Mouse (Mus musculus) adrenal gland, adult 18-20 months (tissue): ENCODE data around the gene Ralgapb. TPM values are rescaled to one million over a fixed set of nuclear protein-coding genes. Genes with fewer than 3 reads are reported as not detected.
"Not testable (repeated sequence)": the region's sequence is repeated elsewhere in the genome, so short reads cannot be mapped to it uniquely, and the experiment has no call there.

ENCODE experiments used
- DNase-seq, 2 experiments: peaks; one replicate each; pipeline ENCODE4 v3.0.0; 2021 to 2022; ENCODE audit warnings: low spot score in 2 of 2
- total RNA-seq, 2 experiments: library from RNA; stranded (reverse); gene quantifications; 1 replicate in 1 of 2; 2 replicates in 1 of 2; pipeline ENCODE4 v1.2.3; 2021

Ralgapb gene
- total RNA-seq, 2 experiments from 2014 or later, result 55.3 to 71.6 TPM

DNA sequence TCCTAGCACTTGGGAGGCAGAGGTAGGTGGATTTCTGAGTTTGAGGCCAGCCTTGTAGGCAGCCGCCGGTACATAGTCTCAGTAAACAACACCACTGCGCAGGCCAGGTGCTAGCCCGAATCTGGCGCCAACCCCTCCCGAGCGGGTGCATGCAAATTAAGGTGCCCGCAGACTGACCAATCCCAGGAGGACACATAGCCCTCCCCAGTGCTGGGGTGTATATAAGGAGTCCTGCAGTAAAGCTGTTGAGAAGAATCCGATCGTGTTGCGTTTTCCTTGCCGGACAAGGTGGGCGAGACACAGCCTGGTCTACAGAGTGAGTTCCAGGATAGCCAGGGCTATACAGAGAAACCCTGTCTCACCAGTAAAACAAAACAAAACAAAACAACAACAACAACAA lies 12.5 kb upstream of the Ralgapb start:
- not testable (repeated sequence) for DNase-seq

DNA sequence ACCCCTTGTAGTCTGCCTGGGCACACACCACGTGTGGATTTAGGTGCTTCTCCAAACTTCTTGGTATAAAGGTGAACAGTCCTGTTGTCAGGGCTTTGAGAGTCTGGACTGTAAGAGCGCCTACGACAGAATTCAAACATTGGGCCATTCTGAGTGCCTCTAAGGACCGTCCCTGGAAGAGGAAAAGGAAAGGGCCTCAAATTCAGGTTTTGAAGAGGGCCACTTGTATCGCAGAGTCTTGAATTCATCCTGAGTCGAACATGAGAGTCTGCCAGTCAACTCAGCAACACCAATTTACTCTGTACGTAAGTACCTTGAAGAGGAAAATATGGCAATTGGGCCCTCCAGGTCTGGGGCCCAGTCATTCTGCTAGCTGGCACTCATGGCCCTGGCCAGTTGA lies 6.7 kb upstream of the Ralgapb start:
- DNase-seq, result no peak

DNA sequence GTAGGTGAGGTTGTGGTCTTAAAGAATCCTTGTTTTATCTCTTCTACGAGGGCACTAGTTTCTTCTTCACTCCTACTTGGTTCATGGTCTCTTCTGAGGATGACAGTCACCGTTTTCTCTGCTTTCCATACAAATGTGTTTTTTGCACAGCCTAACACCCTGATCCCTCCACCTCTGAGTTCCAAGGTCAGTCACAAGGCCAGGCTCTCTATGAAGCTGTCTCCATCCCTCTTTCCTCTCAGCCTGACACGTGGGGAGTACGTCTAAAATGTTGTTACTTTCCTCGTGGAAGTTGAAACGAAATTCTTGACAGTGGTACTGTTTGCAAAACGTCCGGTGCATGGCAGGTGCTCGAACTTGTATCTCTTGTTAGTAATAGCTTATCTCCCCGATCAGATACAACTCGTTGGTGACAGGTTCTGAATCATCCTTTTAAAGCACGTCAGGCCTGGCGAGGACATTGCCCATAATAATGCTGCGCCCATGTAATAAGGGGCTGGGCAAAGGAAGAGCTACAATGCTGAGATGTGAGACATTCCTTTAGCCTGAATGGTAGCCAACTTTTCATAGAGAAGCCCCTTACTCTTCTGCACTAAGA lies 552 bp upstream of the Ralgapb start:
- DNase-seq, result no peak

GRCm38 (mm10) chr2:158410022-158411014 lies 670 bp downstream of the Ralgapb start:
- peak; percentile 46 to 48 for DNase-seq

- DNase-seq, result no peak
Observed at GRCm38 (mm10) chr2:158413240-158413639, 3.6 kb downstream of the Ralgapb start.

- no peak for DNase-seq
Observed at GRCm38 (mm10) chr2:158415826-158416225, 6.2 kb downstream of the Ralgapb start.

GRCm38 (mm10) chr2:158418663-158419062 lies 9.0 kb downstream of the Ralgapb start:
- no peak for DNase-seq

DNA sequence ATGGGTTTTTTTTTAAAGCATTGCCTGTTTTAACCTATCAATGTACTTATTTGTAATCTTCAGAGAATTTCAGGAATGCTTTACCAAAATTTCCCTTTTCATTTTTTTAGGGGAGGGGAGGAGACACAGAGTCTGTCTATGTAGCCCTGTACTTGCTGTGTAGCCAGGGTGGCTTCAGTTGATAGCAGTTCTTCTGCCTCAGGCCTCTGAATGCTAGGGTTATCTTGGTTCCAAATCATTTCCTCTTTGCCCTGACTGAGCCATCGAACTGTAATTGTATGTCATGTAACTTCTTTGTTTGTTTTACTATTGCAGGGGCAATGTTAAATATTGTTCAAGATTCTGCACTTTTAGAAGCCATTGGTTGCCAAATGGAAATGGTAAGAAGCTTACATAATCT lies 36.2 kb downstream of the Ralgapb start:
- no peak for DNase-seq

DNA sequence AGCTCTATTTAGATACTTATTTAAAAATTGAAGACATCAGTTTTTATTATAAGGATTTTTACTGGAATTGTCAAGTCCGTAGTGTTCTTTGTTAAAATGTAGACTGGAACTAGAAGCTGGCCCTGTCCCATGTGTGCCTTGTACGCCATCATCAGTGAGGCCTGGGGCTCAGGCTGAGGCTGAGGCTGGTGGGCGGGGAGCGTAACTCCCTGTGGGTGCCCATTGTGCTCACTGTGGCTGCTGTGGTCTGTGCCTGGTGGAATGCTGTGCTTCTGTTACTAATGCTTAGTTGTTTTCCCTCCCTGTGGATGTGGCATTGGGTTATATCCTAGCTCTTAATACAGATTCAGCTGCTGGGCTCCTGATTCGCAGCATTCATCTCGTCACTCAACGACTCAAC lies 40.2 kb downstream of the Ralgapb start:
- no peak for DNase-seq

- DNase-seq, result no peak
Observed at GRCm38 (mm10) chr2:158456451-158456850, 46.8 kb downstream of the Ralgapb start.

DNA sequence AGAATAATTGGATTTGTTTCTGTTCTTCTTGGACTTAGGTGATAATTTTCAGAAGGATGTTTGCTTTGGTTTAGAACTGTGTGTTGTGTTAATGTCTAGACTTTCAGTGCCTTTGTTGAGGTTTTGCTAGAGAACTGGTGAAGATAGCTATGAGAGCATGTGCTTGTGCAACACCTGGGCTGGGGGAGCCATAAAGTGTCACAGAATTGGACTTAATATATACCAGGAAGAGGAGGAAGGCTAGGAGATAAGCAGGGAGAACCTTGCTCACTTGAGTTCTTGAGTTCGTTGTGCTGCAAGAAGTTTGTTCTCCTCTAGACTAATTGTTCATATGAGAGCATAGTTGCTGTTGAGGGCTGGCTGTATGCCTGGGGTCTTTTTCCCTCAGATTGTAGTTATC lies 48.0 kb downstream of the Ralgapb start:
- DNase-seq, result no peak

DNA sequence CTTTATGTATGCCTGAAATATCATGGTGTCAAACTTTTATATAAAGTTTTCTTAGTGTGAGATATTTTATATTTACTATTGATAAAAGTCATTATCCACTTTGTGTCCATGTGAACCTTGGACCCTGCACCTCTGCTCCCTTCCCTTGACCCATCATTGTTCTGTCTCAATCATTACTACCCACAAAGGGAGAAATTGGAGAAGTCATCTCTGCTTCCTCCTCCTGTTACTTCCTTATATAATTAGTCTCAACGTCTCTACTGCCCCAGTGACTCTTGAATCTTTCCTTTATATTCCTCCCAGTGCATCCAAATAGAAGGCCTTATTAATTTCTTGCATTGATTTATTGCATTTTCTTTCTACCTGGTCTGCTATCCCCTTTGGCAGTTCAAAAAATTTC lies 52.8 kb downstream of the Ralgapb start:
- no peak for DNase-seq

DNA sequence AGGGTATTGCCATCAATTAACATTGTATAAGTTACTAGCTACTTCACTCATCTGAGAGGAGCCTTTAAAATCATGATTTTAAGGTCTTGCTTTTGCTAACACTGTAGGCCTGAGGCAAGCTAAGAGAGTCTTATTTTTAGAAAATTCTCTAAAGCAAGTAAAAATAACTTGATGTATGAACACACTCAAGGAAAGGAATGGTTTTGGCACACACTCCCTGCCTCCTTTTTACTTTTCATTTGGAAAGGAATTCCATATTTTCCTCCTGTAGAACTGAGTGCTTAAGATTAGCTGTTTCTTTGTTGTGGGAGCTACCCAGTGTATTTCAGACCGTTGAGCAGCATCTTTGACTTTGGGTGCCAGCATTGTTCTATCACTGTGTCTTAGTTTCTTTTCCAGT lies 64.5 kb downstream of the Ralgapb start:
- DNase-seq, result no peak

- DNase-seq, result no peak
Observed at GRCm38 (mm10) chr2:158477640-158478039, 68.0 kb downstream of the Ralgapb start.

DNA sequence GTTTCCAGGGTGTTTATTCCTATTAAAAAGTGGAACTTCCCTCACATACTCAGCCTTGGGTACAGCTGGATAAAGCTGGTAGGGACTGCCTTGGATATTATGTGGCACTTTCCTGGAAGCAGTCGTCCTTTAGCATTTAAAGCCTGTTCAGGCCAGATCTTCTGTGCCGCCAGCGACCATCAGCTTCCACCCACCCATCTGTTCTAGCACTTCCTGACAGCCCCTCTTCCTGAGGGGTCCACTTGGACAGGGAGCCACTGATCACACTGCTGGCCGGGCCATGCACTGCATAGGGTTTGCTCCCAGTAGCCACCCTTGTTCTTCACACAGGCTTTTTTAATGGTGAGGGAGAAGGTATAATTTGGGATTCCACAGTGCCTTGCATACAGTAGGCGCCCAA lies 88.8 kb downstream of the Ralgapb start:
- no peak for DNase-seq

- DNase-seq, result peak in 1 of 2 experiments; percentile 19
Observed at GRCm38 (mm10) chr2:158501836-158502812, 92.5 kb downstream of the Ralgapb start, which contains the start of gene Adig. Gene Adig, plus strand, starts transcription at chr2:158502612.

GRCm38 (mm10) chr2:158503226-158503625 lies 93.6 kb downstream of the Ralgapb start:
- DNase-seq, result peak in 1 of 2 experiments; percentile 15

DNA sequence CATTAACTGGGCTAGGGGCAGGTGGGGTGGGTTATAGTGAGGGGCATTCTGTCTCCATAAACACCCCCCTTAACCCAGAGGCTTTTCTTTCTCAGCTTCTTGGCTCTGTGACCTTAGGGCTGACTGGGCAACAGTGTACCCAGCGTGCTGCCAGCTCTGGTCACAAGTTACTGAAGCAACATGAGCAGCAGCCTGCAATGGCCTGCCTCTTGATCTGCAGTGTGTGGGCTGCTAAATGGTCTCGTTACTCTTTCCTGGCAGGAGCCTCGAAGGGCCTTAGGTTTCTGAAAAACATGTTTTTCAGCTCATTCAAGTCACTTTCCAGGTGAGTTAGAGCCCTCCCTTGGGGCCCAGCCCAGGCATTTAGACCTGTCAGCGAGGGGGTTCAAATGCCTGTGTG lies 94.0 kb downstream of the Ralgapb start:
- peak in 1 of 2 experiments; percentile 19 for DNase-seq

DNA sequence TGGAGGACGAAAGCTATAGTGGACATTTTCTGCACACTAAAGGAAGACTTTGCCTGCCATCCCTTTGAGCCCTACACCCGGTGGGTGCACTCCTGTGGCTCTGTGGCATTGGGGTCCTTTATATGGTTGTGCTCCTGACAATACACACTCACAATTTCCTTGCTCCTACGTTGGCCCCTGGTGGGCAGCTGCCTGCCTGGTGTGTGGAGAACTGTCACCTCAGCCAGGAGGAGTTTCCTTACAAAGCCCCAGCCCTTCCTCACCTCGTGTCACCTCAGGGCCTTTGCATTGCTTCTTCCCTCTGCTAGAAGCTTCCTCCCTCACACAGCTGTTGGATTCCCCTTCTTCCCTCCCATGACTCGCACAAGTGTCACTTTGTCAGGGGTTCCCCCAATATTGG lies 96.8 kb downstream of the Ralgapb start:
- DNase-seq, result peak in 1 of 2 experiments; percentile 6

GRCm38 (mm10) chr2:158507046-158507445 lies 97.4 kb downstream of the Ralgapb start:
- DNase-seq, result peak in 1 of 2 experiments; percentile 10

DNA sequence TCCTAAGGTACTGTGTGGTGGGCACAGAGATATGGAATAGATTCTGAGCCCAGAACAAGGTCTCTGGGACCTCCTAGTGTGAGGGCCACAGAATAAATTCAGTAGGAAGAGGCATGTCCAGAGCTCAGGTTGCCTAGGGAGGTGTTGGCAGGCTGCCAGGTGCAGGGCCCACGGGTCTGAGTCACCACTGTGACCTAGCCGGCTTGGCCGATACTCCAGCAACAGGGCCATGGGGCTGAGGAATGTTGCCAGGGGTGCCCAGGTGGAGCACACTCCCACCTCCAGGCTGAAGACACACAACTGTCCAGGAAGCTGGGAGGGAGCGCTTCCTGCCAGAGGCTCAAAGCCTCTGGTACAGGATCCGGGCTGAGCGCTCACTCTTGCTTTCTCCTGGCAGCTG lies 101.0 kb downstream of the Ralgapb start:
- DNase-seq, result peak; percentile 67 to 70
